Mouse (Mus musculus): ENCODE data around the gene Fam187a. TPM values are rescaled to one million over a fixed set of nuclear protein-coding genes. Genes with fewer than 3 reads are reported as not detected.

Gene Fam187a
- polyA plus RNA-seq (2012; rRNA removed): not detected in 2 replicates

DNA sequence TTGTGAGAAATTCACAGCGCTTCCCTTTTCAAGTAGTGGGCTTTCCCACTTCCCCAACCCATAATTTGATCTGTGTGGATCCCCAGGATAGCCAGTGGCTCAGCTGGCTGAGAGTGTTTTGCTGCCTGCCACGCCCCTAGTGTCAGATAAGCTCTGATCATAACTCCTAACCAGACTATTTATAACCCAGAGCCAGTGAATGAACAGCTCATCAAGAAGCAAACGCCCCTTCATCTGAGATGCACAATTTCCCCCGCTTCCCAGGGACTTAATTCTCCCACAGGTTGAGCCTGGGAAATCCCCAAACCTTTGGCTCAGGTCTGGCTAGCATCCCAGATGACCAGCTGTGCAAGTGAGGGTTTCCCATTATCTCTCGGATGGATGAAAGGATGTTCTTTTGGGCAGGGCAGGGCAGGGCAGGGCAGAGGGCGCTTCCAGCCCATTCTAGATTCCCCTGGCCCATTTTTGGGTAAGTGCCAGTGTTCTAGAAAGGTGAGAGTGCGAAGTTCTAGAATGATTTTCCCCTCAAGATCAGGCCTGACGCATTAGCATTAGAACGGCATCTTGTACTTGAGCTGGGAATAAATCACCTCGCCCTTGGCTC is at the start of gene Fam187a:
Gene Fam187a, plus strand, starts transcription at position 554 of the 604 bp plus-strand sequence.
- Histone ChIP-seq H3K27ac (ENCODE audit: insufficient read depth, low read length) (no peak within 1 kb of the TSS), H3K4me3 (replicated peaks; ENCODE audit: insufficient read depth, low read depth, low read length) (no peak within 1 kb of the TSS), H3K4me1 (ENCODE audit: control insufficient read depth, insufficient read depth, low read length) (no peaks in the 10 kb centered on the region; the same call in 1 of the 2 replicates), H3K27me3 (ENCODE audit: control insufficient read depth, insufficient read depth, low read length) (no peaks in the 10 kb centered on the region)
- no peak for DNase-seq
- 58% methylated on average over 10 of the region's 10 CpGs for WGBS
- no peak for TF ChIP-seq CTCF (IDR thresholded peaks at IDR 0.05; ENCODE audit: borderline replicate concordance, insufficient read depth, low read depth, low read length)
- no peak for TF ChIP-seq POLR2A (IDR thresholded peaks at IDR 0.05; ENCODE audit: borderline replicate concordance, insufficient read depth, low read length)

DNA sequence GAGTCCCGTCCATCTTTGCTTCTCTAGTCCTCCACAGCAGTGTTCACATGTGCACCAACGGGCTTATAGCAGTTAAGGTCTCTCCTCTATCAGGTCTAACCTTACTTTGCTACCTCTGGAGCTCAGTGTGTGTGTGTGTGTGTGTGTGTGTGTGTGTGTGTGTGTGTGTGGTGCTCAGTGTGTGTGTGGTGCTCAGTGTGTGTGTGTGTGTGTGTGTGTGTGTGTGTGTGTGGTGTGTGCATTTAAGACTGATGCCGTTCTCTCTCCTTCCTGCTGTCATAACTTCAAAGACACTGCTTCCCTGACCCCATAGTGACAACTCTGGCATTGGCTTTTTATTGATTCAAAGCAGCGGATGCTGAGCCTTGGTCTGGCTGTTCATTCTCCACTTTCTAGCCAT is 49.4 kb upstream of the Fam187a start, which contains the start of gene Higd1b:
Gene Higd1b, plus strand, starts transcription at position 301 of the 400 bp plus-strand sequence.
- no peaks in the 10 kb centered on the region for H3K4me1 ChIP-seq (ENCODE audit: control insufficient read depth, insufficient read depth, low read length)
- no peak for DNase-seq
- no peak for TF ChIP-seq POLR2A (IDR thresholded peaks at IDR 0.05; ENCODE audit: borderline replicate concordance, insufficient read depth, low read length)
- TF ChIP-seq CTCF (IDR thresholded peaks at IDR 0.05; ENCODE audit: borderline replicate concordance, insufficient read depth, low read depth, low read length): no peak
- 70% methylated on average over 4 of the region's 4 CpGs for WGBS
- H3K4me3 ChIP-seq (replicated peaks; ENCODE audit: insufficient read depth, low read depth, low read length): no peak within 1 kb of the TSS
- no peak within 1 kb of the TSS for H3K27ac ChIP-seq (ENCODE audit: insufficient read depth, low read length)
- H3K27me3 ChIP-seq (ENCODE audit: control insufficient read depth, insufficient read depth, low read length): no peaks in the 10 kb centered on the region

DNA sequence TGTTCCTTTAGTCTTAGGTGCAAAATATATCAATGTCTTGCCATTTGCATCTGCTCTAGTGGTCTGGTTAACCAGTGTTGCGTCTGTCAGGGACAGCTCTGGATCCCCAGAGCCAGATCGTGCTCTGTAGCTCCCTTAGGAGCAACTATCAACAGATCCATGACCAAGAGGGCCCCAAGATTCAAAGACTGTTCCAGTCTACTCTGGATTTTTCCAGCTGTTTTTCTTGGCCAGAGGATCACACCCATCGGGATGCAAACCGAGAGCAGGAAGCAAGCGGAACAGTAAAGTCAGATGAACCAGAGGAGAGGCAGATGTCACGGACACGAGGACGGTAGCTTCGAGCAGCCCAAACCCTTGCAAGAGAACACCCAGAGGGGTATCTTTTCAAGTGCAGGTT is 48.8 kb upstream of the Fam187a start:
- no peak for DNase-seq
- TF ChIP-seq POLR2A (IDR thresholded peaks at IDR 0.05; ENCODE audit: borderline replicate concordance, insufficient read depth, low read length) (no peak), CTCF (IDR thresholded peaks at IDR 0.05; ENCODE audit: borderline replicate concordance, insufficient read depth, low read depth, low read length) (no peak)
- Histone ChIP-seq H3K27me3 (ENCODE audit: control insufficient read depth, insufficient read depth, low read length) (no peaks in the 10 kb centered on the region), H3K27ac (ENCODE audit: insufficient read depth, low read length) (no peak overlapping the region), H3K4me1 (ENCODE audit: control insufficient read depth, insufficient read depth, low read length) (no peaks in the 10 kb centered on the region), H3K4me3 (replicated peaks; ENCODE audit: insufficient read depth, low read depth, low read length) (no peak overlapping the region)
- 88% methylated on average over 9 of the region's 9 CpGs for WGBS

DNA sequence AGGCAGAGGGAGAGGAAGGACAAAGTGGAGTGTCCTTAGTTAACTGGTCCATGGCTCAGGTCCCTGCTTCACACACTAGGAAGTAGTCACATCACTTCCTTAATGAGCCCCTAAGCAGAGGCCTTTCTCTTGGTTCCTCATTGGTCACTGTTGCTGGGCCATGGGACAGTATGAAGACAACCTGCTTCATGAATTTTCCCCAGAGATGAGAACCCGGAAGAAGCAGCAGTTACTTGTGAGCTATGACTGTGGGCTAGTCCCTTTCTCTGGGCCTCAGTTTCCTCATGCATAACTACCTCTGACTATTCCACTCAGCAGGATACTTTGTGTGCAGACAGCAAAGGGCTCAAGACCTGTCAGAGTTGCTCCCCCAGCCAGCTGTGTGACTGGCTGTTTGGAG is 47.6 kb upstream of the Fam187a start:
- Histone ChIP-seq H3K4me3 (replicated peaks; ENCODE audit: insufficient read depth, low read depth, low read length) (no peak overlapping the region), H3K27ac (ENCODE audit: insufficient read depth, low read length) (no peak overlapping the region), H3K4me1 (ENCODE audit: control insufficient read depth, insufficient read depth, low read length) (no peaks in the 10 kb centered on the region), H3K27me3 (ENCODE audit: control insufficient read depth, insufficient read depth, low read length) (no peaks in the 10 kb centered on the region)
- TF ChIP-seq CTCF (IDR thresholded peaks at IDR 0.05; ENCODE audit: borderline replicate concordance, insufficient read depth, low read depth, low read length) (no peak), POLR2A (IDR thresholded peaks at IDR 0.05; ENCODE audit: borderline replicate concordance, insufficient read depth, low read length) (no peak)
- 90% methylated on average over 1 of the region's 1 CpGs for WGBS
- DNase-seq: no peak

DNA sequence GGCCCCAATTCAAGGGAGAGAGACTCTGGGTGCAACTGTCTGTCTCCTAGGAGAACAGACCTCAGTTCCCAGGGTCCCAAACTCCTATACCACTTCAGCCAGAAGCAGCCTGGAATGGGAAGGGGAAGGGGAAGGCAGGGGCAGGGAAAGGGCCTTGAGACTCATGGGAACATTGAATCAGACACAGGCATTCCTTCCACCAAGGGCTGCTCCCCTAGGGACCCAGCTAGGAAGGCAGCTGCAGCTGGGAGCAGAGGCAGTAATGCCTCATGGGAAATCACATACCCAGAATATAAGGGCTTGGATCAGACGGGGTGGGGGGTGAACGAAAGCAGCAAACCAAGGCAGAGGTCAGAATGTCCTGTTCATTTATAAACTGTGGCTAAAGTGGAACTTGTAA is 46.8 kb upstream of the Fam187a start:
- TF ChIP-seq CTCF (IDR thresholded peaks at IDR 0.05; ENCODE audit: borderline replicate concordance, insufficient read depth, low read depth, low read length) (no peak), POLR2A (IDR thresholded peaks at IDR 0.05; ENCODE audit: borderline replicate concordance, insufficient read depth, low read length) (no peak)
- no peaks in the 10 kb centered on the region for H3K27me3 ChIP-seq (ENCODE audit: control insufficient read depth, insufficient read depth, low read length)
- DNase-seq: no peak
- H3K4me1 ChIP-seq (ENCODE audit: control insufficient read depth, insufficient read depth, low read length): no peaks in the 10 kb centered on the region
- WGBS: 84% methylated on average over 2 of the region's 2 CpGs
- H3K27ac ChIP-seq (ENCODE audit: insufficient read depth, low read length): no peak overlapping the region
- H3K4me3 ChIP-seq (replicated peaks; ENCODE audit: insufficient read depth, low read depth, low read length): no peak overlapping the region

DNA sequence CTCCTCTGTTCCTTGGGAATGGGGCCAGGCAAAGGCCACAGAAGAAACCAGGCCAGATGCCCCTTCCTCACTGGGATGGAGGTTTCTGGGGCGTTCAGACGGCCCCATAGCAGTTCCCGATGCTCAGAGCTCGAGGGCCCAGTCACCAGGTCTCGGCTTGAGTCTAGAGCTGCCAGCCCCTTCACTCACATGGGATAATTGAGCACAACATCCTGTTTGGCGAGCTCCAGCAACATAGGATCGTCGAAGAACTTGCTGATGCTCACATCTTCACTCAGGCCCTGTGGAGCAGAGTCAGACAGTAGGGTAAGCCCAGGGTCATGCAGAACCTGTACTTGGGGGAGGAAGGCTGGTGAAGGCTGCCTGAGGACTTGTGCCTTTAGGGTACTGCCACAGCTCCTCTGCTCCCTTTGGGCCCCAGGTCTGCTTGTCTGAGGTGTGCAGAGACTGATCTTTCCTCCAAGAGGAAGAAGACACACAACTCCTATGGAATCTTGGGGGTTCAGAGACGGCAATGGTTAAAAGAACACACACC is 46.3 kb upstream of the Fam187a start:
- no peak overlapping the region for H3K27ac ChIP-seq (ENCODE audit: insufficient read depth, low read length)

DNA sequence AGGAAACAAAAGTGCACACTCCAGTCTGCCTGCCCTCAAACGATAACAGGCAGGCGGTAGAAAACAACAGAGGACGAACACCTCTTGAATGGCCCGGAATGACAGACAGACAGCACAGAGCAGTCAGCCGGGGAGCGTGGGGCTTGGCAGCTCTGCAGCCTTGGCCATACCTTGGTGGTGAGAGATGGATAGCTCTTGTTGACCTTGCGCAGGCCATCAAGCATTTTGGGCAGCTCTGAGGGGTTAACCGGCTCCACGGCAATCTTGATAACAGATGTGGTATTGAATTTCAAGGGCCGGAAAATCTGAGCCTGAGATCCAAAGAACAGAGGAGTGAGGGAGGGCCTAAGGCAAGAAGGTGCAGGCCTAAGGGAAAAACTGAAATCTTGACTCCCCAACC is 39.0 kb upstream of the Fam187a start:
- no peak overlapping the region for H3K4me3 ChIP-seq (replicated peaks; ENCODE audit: insufficient read depth, low read depth, low read length)
- no peaks in the 10 kb centered on the region for H3K27me3 ChIP-seq (ENCODE audit: control insufficient read depth, insufficient read depth, low read length)
- WGBS: 89% methylated on average over 10 of the region's 10 CpGs
- DNase-seq: no peak
- H3K27ac ChIP-seq (ENCODE audit: insufficient read depth, low read length): no peak overlapping the region
- H3K4me1 ChIP-seq (ENCODE audit: control insufficient read depth, insufficient read depth, low read length): no peaks in the 10 kb centered on the region
- no peak for TF ChIP-seq CTCF (IDR thresholded peaks at IDR 0.05; ENCODE audit: borderline replicate concordance, insufficient read depth, low read depth, low read length)
- no peak for TF ChIP-seq POLR2A (IDR thresholded peaks at IDR 0.05; ENCODE audit: borderline replicate concordance, insufficient read depth, low read length)

More for the DNA sequence above, 46.3 kb upstream of the Fam187a start:
- TF ChIP-seq CTCF (IDR thresholded peaks at IDR 0.05; ENCODE audit: borderline replicate concordance, insufficient read depth, low read depth, low read length) (no peak), POLR2A (IDR thresholded peaks at IDR 0.05; ENCODE audit: borderline replicate concordance, insufficient read depth, low read length) (no peak)
- WGBS: 72% methylated on average over 9 of the region's 9 CpGs
- DNase-seq: no peak
- Histone ChIP-seq H3K4me3 (replicated peaks; ENCODE audit: insufficient read depth, low read depth, low read length) (no peak overlapping the region), H3K27me3 (ENCODE audit: control insufficient read depth, insufficient read depth, low read length) (no peaks in the 10 kb centered on the region), H3K4me1 (ENCODE audit: control insufficient read depth, insufficient read depth, low read length) (no peaks in the 10 kb centered on the region)

DNA sequence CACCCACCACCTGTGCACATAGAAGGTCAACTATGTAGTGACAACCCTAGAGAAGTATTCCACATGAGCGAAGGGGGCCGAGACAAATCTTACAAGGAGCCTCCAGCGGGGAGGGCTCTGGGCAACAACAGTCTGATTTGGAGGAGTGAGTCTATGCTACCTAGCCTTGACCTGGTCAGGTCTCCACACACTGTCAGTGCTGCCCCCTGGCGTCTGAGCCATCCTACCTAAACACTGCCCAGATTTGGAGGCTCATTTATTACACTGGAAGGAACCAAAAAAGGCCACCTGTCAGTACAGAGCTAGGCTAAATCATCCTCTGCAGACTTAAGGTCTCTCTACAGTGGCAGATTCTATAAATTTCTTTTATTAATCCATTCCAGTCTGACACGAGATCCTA is 33.1 kb upstream of the Fam187a start:
- DNase-seq: peak; percentile 64 to 77
- H3K27ac ChIP-seq (ENCODE audit: insufficient read depth, low read length): no peak overlapping the region
- TF ChIP-seq CTCF (IDR thresholded peaks at IDR 0.05; ENCODE audit: borderline replicate concordance, insufficient read depth, low read depth, low read length) (peak; percentile 79), POLR2A (IDR thresholded peaks at IDR 0.05; ENCODE audit: borderline replicate concordance, insufficient read depth, low read length) (no peak)
- H3K4me1 ChIP-seq (ENCODE audit: control insufficient read depth, insufficient read depth, low read length): no peaks in the 10 kb centered on the region
- H3K27me3 ChIP-seq (ENCODE audit: control insufficient read depth, insufficient read depth, low read length): no peaks in the 10 kb centered on the region
- 57% methylated on average over 5 of the region's 5 CpGs for WGBS
- no peak overlapping the region for H3K4me3 ChIP-seq (replicated peaks; ENCODE audit: insufficient read depth, low read depth, low read length)

All from cerebellum, adult 2 months (tissue).